Mouse (Mus musculus) olfactory bulb, adult 2 months (tissue): ENCODE measurements around the gene Rxfp4.

Experiments used
- CTCF ChIP-seq: fragments of 200-500 bp; IDR thresholded peaks from 2 replicates; pipeline ENCODE4 v1.5.1; 2012; ENCODE audit warnings: low read depth, mild to moderate bottlenecking, low read length, moderate library complexity; ENCODE audit not compliant: insufficient read depth
- POLR2A ChIP-seq: fragments of 200-500 bp; IDR thresholded peaks from 2 replicates; pipeline ENCODE4 v1.6.1; 2012; ENCODE audit warnings: mild to moderate bottlenecking, low read depth, low read length, moderate library complexity; ENCODE audit not compliant: insufficient read depth

GRCm38 (mm10) chr3:88628766-88629165, 24.2 kb downstream of the Rxfp4 start:
- no peak for TF ChIP-seq POLR2A
- no peak for TF ChIP-seq CTCF
